Mouse (Mus musculus): ENCODE results near the gene Dgat2.
A peak's percentile ranks its signal among the peaks of the same experiment; 100 is the strongest.

Gene Dgat2

DNA sequence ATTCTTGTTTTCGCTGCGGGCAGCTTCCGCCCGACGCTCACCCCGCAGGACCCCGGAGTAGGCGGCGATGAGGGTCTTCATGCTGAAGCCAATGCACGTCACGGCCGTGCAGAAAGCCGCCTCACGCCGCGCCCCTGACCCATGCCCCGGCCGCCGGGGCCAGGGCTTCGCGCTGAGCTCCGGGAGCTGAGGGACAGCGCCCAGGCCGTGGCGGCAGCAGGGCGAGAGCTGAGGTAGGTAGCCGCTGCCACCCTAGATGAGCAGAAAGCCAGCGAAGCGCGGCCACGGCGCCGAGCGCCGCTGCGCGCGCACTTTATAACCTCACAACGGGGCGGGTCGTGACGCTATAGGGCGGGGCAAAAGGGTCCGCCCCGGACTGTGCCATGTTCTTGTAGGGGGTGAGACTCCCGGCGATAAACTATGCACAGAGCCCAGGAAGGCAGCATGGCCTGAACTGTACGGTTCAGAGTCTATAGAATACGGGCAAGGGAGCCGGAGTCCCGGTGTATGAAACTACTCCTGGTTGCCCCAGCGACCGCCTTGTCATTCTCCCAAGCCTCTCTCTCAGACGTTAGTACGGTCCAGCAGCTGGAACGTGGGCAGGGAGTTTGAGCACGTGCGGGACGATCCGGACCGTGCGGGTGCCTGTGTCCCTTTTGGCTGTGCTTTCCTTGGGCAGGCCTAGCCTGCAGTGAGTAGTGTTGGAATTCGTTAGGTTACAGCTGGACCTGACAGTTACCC is at the start of gene Dgat2:
TSS of gene Dgat2 (minus strand) at position 288 of the 741 bp plus-strand sequence.
- DNase-seq = peak; percentile 96 to 97

DNA sequence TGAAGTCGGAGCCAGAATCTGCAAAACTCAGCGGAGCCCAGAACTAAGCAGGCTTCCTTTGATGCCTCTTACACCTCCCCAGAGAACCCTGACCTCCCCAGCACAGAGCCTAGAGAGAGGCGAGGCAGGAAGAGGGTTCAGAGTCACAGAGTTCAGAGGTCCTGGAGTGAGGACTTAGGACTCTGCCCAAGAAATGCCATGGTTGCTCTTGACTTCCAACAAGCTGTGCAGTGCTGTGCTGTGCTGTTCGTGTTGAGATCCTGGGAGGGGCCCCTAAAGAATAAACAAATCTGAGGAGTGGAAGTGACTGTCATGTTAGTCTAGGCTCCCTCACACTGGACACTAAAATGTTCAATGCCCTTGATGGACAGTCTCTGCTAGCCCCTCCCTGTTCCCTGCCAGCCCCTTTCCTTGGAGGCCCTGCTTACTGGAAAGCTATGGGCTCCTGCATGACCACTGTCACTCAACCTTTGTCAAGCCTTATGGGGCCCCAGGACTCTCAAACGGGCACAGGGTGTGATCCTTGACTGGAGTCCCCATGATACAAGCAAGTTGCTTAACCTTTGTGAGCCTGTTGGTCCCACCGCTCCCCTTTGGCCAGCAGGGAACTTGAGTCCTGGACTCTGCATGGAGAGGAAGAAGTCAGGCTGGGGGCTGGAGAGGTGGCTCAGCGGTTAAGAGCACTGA is 47.7 kb upstream of the Dgat2 start:
- no peak for DNase-seq

- peak; percentile 48 to 54 for DNase-seq
Measured at GRCm38 (mm10) chr7:99229411-99229810, 46.9 kb upstream of the Dgat2 start.

GRCm38 (mm10) chr7:99228825-99229224 is 46.3 kb upstream of the Dgat2 start:
- DNase-seq = no peak

GRCm38 (mm10) chr7:99227267-99227666 is 44.7 kb upstream of the Dgat2 start:
- DNase-seq = no peak

- DNase-seq = no peak
Measured at GRCm38 (mm10) chr7:99226662-99227061, 44.1 kb upstream of the Dgat2 start.

- DNase-seq = no peak
Measured at GRCm38 (mm10) chr7:99225421-99225820, 42.9 kb upstream of the Dgat2 start.

DNA sequence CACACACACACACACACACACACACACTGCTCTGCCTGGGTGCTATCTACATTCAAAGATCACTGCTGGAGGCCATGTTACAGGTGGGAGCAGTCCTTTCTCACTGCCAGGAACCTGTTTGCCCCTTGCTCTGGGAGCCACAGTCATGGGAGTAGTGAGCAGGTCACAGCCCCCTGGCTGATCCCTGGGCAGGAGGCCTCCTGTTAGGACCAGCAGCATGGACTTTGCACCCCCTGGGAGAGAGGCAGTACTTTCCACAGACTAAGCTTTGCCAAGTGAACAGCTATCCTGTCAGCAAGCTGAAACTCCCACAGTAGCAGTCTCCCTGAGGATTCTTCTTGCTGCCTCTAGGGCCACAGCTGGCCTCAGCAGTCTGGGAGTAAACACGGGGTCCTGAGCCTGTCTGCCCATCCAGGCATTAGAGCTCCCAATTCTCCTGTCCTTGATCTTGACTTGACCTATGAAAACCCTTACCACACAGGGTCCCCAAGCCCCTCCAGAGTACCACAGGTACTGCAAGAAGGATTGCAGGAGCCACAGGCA is 42.2 kb upstream of the Dgat2 start:
- DNase-seq = no peak

DNA sequence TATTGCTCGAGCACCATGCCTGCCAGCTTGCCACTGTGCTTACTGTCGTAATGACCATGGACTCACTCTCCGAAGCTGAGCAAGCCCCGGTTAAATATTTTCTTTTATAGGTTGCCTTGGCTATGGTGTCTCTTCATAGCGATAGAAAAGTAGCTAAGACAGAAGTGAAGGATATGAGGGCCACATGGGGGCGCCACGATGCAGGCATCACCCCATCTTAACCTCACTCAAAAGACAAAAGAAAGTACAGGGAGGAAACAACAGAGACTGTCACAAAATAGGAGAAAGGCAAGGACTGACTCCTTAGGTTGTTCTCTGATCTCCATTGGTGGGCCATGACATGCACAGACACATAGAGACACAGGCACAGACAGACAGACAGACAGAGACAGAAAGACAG is 41.7 kb upstream of the Dgat2 start:
- DNase-seq = peak in 1 of 2 experiments; percentile 35

DNA sequence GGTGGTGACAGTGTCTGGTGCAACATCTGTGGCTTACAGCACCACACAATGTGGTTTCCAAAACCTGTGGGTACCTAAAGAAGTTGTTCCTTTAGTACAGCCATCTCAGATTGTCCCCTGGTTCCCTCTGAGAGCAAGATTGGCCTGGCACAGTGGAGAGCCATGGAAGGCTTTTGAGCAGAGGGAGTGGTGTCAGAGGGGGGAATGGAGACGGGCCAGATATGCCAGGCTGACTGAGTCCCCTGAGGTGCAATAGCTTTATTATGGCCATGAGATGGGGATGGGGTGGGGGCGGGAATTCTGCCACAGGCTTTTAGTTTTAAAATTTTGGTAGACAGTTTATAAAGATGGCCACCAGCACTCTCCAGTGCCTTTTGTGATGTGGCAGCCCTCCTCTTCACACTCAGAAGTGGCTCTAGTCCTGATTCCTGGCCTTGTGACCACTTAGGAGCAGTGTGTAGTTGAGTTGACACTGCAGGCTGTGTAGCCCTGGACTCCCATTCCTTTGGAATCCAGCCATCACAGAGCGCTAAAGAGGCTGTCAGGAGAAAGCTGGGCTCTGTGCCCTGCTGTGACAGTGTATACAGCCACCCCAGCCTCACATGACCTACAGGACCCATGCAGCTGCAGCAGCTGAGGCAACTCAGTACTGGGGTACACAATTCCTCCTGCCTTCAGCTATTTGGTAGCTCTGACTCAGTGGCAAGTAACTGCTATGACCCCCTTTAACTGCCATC is 35.0 kb upstream of the Dgat2 start:
- DNase-seq = peak; percentile 27 to 47

- no peak for DNase-seq
Measured at GRCm38 (mm10) chr7:99215347-99215855, 32.9 kb upstream of the Dgat2 start.

- no peak for DNase-seq
Measured at GRCm38 (mm10) chr7:99214621-99215185, 32.2 kb upstream of the Dgat2 start.

- DNase-seq = no peak
Measured at GRCm38 (mm10) chr7:99213686-99214085, 31.2 kb upstream of the Dgat2 start.

- DNase-seq = no peak
Measured at GRCm38 (mm10) chr7:99213056-99213455, 30.5 kb upstream of the Dgat2 start.

- DNase-seq = no peak
Measured at GRCm38 (mm10) chr7:99208704-99209103, 26.2 kb upstream of the Dgat2 start.

DNA sequence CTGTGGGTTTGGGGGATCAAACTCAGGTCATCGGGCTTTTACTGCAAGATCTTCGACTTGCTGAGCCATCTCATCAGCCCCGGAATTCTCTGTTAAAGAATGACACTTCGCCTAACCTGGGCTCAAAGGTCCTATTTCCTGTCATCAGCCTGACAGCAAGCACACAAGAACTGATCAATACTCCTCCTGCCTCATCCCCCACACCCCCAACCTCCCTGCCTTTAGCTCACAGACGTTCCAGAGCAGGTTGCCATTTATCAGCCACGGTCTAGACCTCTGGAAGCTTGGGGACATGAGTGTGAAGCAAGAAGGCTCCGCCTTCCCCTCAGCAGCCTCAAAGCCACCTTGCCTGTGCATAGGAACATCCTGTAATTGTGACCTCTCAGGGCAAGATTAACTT is 23.8 kb upstream of the Dgat2 start:
- no peak for DNase-seq

DNA sequence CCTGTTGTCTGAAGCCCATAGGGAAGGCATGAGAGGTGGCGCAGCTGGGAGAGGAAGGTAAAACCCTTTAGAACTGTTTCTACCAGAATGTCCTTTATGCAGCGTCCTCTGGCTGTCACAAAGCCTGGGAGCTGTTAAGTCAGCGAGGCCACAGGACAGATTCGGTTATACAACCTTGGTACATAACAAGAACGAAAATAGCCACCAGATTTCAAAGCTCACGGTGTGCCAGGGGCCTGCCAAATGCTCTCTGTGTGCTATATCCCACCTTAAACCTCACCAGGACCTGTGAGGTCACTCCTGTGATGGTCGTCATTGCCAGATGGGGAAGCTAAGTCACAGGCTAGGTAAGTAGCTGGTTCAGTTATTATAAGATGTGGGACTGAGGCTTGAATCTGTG is 19.6 kb upstream of the Dgat2 start:
- no peak for DNase-seq

- DNase-seq = no peak
Measured at GRCm38 (mm10) chr7:99200290-99200689, 17.8 kb upstream of the Dgat2 start.

GRCm38 (mm10) chr7:99199451-99200175 is 17.1 kb upstream of the Dgat2 start:
- DNase-seq = no peak

DNA sequence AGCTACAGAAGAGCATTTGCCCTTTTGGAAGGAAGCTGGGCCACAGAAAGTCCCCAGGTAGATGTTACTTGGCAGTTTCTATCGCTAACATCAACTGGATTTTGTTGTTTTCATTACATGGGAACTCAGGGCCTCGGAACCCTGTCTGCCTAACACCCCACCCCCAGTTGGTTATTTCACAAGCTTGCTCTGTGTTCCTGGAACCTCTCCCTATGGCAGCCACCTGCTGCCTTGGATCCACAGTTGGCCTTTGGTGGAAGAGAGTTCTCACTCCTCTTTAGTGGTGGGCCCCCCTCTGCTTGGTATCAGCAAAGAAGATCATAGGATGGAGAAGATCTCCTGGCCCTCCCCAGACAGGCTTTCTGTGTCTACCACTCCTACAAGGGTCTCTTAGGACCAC is 16.3 kb upstream of the Dgat2 start:
- DNase-seq = no peak

DNA sequence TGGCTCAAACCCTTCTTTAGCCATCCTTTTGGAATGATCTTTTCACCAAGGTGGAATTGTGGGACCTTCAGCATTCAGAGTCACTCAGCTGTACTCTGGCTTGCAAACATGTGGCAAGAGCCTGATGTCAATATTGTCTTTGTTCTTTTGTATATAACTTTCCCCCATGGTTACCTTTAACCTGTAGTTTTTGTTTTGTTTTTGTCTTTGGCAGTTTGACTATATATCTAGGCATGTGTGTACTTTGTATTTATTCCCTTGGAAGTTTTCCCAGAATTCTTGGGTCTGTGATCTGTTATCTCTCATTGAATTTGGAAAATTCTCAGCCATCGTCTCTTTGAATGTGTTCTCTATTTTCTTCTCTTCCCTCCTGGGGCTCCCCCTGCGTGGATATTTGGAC is 12.0 kb upstream of the Dgat2 start:
- DNase-seq = no peak

GRCm38 (mm10) chr7:99193926-99194325 is 11.4 kb upstream of the Dgat2 start:
- DNase-seq = no peak

All from cerebellum, postnatal 14 days (tissue).